Mouse (Mus musculus): ENCODE results near the gene Btrc. TPM values are rescaled to one million over a fixed set of nuclear protein-coding genes. Genes with fewer than 3 reads are reported as not detected.
"Not testable (repeated sequence)": the region's sequence is repeated elsewhere in the genome, so short reads cannot be mapped to it uniquely, and the experiment has no call there.

Btrc gene
- total RNA-seq (2022): 100 to 1,000 TPM in 2 of 4 experiments, 10 to 100 TPM in 2; 89.1 to 111 (median 97.8) TPM

GRCm38 (mm10) chr19:45363384-45363926, at the start of gene Btrc:
Btrc (plus strand) TSS chr19:45363734.
- peak; percentile 100 for DNase-seq (ENCODE audit: low spot score in 2 of 2)

GRCm38 (mm10) chr19:45317473-45317882, 46.1 kb upstream of the Btrc start:
- DNase-seq (ENCODE audit: low spot score in 2 of 2): no peak

- no peak for DNase-seq (ENCODE audit: low spot score in 2 of 2)
These were observed 42.5 kb upstream of the Btrc start for GRCm38 (mm10) chr19:45321062-45321461.

GRCm38 (mm10) chr19:45329039-45329438, 34.5 kb upstream of the Btrc start:
- no peak for DNase-seq (ENCODE audit: low spot score in 2 of 2)

- DNase-seq (ENCODE audit: low spot score in 2 of 2): no peak
These were observed 33.7 kb upstream of the Btrc start for GRCm38 (mm10) chr19:45329748-45330298.

GRCm38 (mm10) chr19:45336718-45337117, 26.8 kb upstream of the Btrc start:
- DNase-seq (ENCODE audit: low spot score in 2 of 2): no peak

GRCm38 (mm10) chr19:45338182-45338581, 25.4 kb upstream of the Btrc start:
- peak; percentile 59 to 63 for DNase-seq (ENCODE audit: low spot score in 2 of 2)

- peak in 1 of 2 experiments; percentile 24 for DNase-seq (ENCODE audit: low spot score in 2 of 2)
These were observed 19.6 kb upstream of the Btrc start for GRCm38 (mm10) chr19:45343941-45344340.

- no peak for DNase-seq (ENCODE audit: low spot score in 2 of 2)
These were observed 15.3 kb upstream of the Btrc start for GRCm38 (mm10) chr19:45348188-45348587.

- DNase-seq (ENCODE audit: low spot score in 2 of 2): no peak
These were observed 13.1 kb upstream of the Btrc start for GRCm38 (mm10) chr19:45350456-45350855.

GRCm38 (mm10) chr19:45352706-45353105, 10.8 kb upstream of the Btrc start:
- not testable (repeated sequence) for DNase-seq (ENCODE audit: low spot score in 2 of 2)

GRCm38 (mm10) chr19:45355678-45356077, 7.9 kb upstream of the Btrc start:
- no peak for DNase-seq (ENCODE audit: low spot score in 2 of 2)

GRCm38 (mm10) chr19:45356868-45357267, 6.7 kb upstream of the Btrc start:
- not testable (repeated sequence) for DNase-seq (ENCODE audit: low spot score in 2 of 2)

GRCm38 (mm10) chr19:45360486-45360885, 3.0 kb upstream of the Btrc start:
- DNase-seq (ENCODE audit: low spot score in 2 of 2): no peak

GRCm38 (mm10) chr19:45363933-45364391, 428 bp downstream of the Btrc start:
- DNase-seq (ENCODE audit: low spot score in 2 of 2): no peak

- no peak for DNase-seq (ENCODE audit: low spot score in 2 of 2)
These were observed 3.1 kb downstream of the Btrc start for GRCm38 (mm10) chr19:45366651-45367050.

- DNase-seq (ENCODE audit: low spot score in 2 of 2): not testable (repeated sequence)
These were observed 21.3 kb downstream of the Btrc start for GRCm38 (mm10) chr19:45384815-45385214.

GRCm38 (mm10) chr19:45388551-45388950, 25.0 kb downstream of the Btrc start:
- DNase-seq (ENCODE audit: low spot score in 2 of 2): no peak

- DNase-seq (ENCODE audit: low spot score in 2 of 2): no peak
These were observed 30.5 kb downstream of the Btrc start for GRCm38 (mm10) chr19:45394078-45394477.

- DNase-seq (ENCODE audit: low spot score in 2 of 2): no peak
These were observed 47.5 kb downstream of the Btrc start for GRCm38 (mm10) chr19:45411000-45411399.

- no peak for DNase-seq (ENCODE audit: low spot score in 2 of 2)
These were observed 49.2 kb downstream of the Btrc start for GRCm38 (mm10) chr19:45412694-45413093.

GRCm38 (mm10) chr19:45413966-45414365, 50.4 kb downstream of the Btrc start:
- DNase-seq (ENCODE audit: low spot score in 2 of 2): no peak

GRCm38 (mm10) chr19:45417601-45418000, 54.1 kb downstream of the Btrc start:
- DNase-seq (ENCODE audit: low spot score in 2 of 2): no peak

Measured in layer of hippocampus, adult 8-10 months (tissue).